ENCODE assay signal across 10 mouse cellular contexts in genomic region chr5:145084822-145085221, GRCm38 (mm10). TPM values are rescaled to one million over a fixed set of nuclear protein-coding genes. Genes with fewer than 3 reads are reported as not detected.
DNase-seq lines count a peak whose midpoint lies in the region; ATAC-seq and TF ChIP-seq lines count a peak whose summit lies in the region.
"Had no signal": no experiment of that assay in that cellular context is flagged by ENCODE, and none has a peak within 500 bp of the region (broad histone marks: within the 10 kb centered on the region; RNA-seq: fewer than 3 reads in every experiment).

No protein-coding gene starts in this region.

- no peak for DNase-seq in kidney, postnatal 4 days
- no peak for DNase-seq in cerebellum, adult 8-10 months
- no peak for DNase-seq in right cerebral cortex, adult 2 months (ENCODE audit: low spot score in 2 of 2)
- DNase-seq in right cerebral cortex, postnatal 25 days = no peak
- DNase-seq: embryo, embryonic 11 days; thymus, postnatal 25 days had no signal

- H3K27me3 ChIP-seq in kidney, embryonic 15.5 days = no peaks in the 10 kb centered on the region
- no peaks in the 10 kb centered on the region for H3K27me3 ChIP-seq in embryonic facial prominence, embryonic 13.5 days
- H3K27me3 ChIP-seq in intestine, embryonic 16.5 days (replicated peaks; ENCODE audit: control insufficient read depth, insufficient read depth, low read length) = no peaks in the 10 kb centered on the region
- no peaks in the 10 kb centered on the region for H3K27me3 ChIP-seq in myocyte (ENCODE audit: control insufficient read depth, insufficient read depth, insufficient read length)

- no peak for TF ChIP-seq POLR2A in myocyte (IDR thresholded peaks at IDR 0.05; ENCODE audit: insufficient read length, low read depth)

- no peak overlapping the region for H3ac ChIP-seq in myocyte (ENCODE audit: control insufficient read depth, insufficient read length)

- WGBS in kidney, embryonic 15.5 days = 66% methylated on average over 2 of the region's 2 CpGs
- WGBS in embryonic facial prominence, embryonic 13.5 days = 67% methylated on average over 2 of the region's 2 CpGs
- 59% methylated on average over 2 of the region's 2 CpGs for WGBS in intestine, embryonic 16.5 days

- H3K4me3 ChIP-seq in kidney, embryonic 15.5 days (replicated peaks) = peak overlapping the region; percentile 95
- peak overlapping the region; percentile 89 for H3K4me3 ChIP-seq in embryonic facial prominence, embryonic 13.5 days
- peak overlapping the region; percentile 89 for H3K4me3 ChIP-seq in intestine, embryonic 16.5 days (ENCODE audit: low read length)
- peak overlapping the region; percentile 77 for H3K4me3 ChIP-seq in myocyte

- no peaks in the 10 kb centered on the region for H3K9me3 ChIP-seq in kidney, embryonic 15.5 days (replicated peaks)
- H3K9me3 ChIP-seq in embryonic facial prominence, embryonic 13.5 days = no peaks in the 10 kb centered on the region
- no peaks in the 10 kb centered on the region for H3K9me3 ChIP-seq in intestine, embryonic 16.5 days (ENCODE audit: control insufficient read depth, low read length)

- H3K36me3 ChIP-seq in kidney, embryonic 15.5 days = peaks cover 21% of the 10 kb centered on the region; the same call in 1 of the 2 replicates
- peaks cover 21% of the 10 kb centered on the region; the same call in 1 of the 2 replicates for H3K36me3 ChIP-seq in embryonic facial prominence, embryonic 13.5 days
- no peaks in the 10 kb centered on the region for H3K36me3 ChIP-seq in intestine, embryonic 16.5 days (ENCODE audit: control insufficient read depth, insufficient read depth, low read length)
- no peaks in the 10 kb centered on the region for H3K36me3 ChIP-seq in myocyte (ENCODE audit: control insufficient read depth, insufficient read depth)

- peaks cover 15% of the 10 kb centered on the region for H3K4me1 ChIP-seq in kidney, embryonic 15.5 days
- peaks cover 10% of the 10 kb centered on the region for H3K4me1 ChIP-seq in embryonic facial prominence, embryonic 13.5 days
- H3K4me1 ChIP-seq in intestine, embryonic 16.5 days (ENCODE audit: control insufficient read depth, insufficient read depth, low read length) = peaks cover 8% of the 10 kb centered on the region; the same call in 1 of the 2 replicates

- H3K27ac ChIP-seq in kidney, embryonic 15.5 days = no peak overlapping the region
- no peak overlapping the region for H3K27ac ChIP-seq in embryonic facial prominence, embryonic 13.5 days
- H3K27ac ChIP-seq in intestine, embryonic 16.5 days (ENCODE audit: low read length) = no peak overlapping the region

- peaks cover 58% of the 10 kb centered on the region for H3K79me2 ChIP-seq in myocyte (ENCODE audit: control insufficient read depth, insufficient read depth)

- peak overlapping the region; percentile 99 for H3K9ac ChIP-seq in kidney, embryonic 15.5 days
- H3K9ac ChIP-seq in embryonic facial prominence, embryonic 13.5 days = peak overlapping the region; percentile 96
- H3K9ac ChIP-seq in intestine, embryonic 16.5 days (ENCODE audit: low read depth, low read length) = peak overlapping the region; percentile 96

- ATAC-seq in kidney, embryonic 15.5 days (replicated peaks; ENCODE audit: low FRiP score) = no peak
- ATAC-seq in embryonic facial prominence, embryonic 13.5 days (ENCODE audit: insufficient number of reproducible peaks, insufficient read depth, low FRiP score, low TSS enrichment, low read depth) = no peak
- ATAC-seq in intestine, embryonic 16.5 days = no peak

- H3K4me2 ChIP-seq in kidney, embryonic 15.5 days = peak overlapping the region; percentile 78
- peak overlapping the region; percentile 89 for H3K4me2 ChIP-seq in embryonic facial prominence, embryonic 13.5 days
- H3K4me2 ChIP-seq in intestine, embryonic 16.5 days (ENCODE audit: low read depth, low read length) = peak overlapping the region; percentile 90
- H3K4me2 ChIP-seq in myocyte (ENCODE audit: low read depth) = peak overlapping the region; percentile 81

TF ChIP-seq in myocyte, 11 proteins besides CTCF, POLR2A, EP300 and RAD21:
- TF ChIP-seq SRF (IDR thresholded peaks at IDR 0.05; ENCODE audit: control insufficient read depth, insufficient read length, low read depth) (no peak), MYOD1 (IDR thresholded peaks at IDR 0.05; ENCODE audit: control insufficient read depth in 1 of 3, insufficient read length in 2 of 3, low read depth in 2 of 3) (no peak), TCF12 (IDR thresholded peaks at IDR 0.05; ENCODE audit: insufficient read depth, poor library complexity, severe bottlenecking) (no peak), MAX (IDR thresholded peaks at IDR 0.05; ENCODE audit: low read depth) (no peak), TCF3 (IDR thresholded peaks at IDR 0.05; ENCODE audit: insufficient read length, low read depth) (no peak), MYOG (IDR thresholded peaks at IDR 0.05; ENCODE audit: control insufficient read depth in 1 of 3, insufficient read depth in 1 of 3, insufficient read length in 2 of 3, low read depth in 2 of 3) (no peak), REST (IDR thresholded peaks at IDR 0.05; ENCODE audit: insufficient read depth, insufficient read length) (no peak), USF1 (IDR thresholded peaks at IDR 0.05; ENCODE audit: low read depth) (no peak), E2F4 (IDR thresholded peaks at IDR 0.05; ENCODE audit: insufficient read depth) (no peak), POLR2AphosphoS2 (IDR thresholded peaks at IDR 0.05; ENCODE audit: insufficient read length, low read depth) (no peak), CEBPB (IDR thresholded peaks at IDR 0.05; ENCODE audit: insufficient read depth, poor library complexity, severe bottlenecking) (no peak)

RNA-seq across cellular contexts. Expression of gene Kpna7, which starts 1.0 kb away (rescaled TPM):
- not detected in 2 replicates for polyA plus RNA-seq in kidney, embryonic 15.5 days (2015; fragmentation: Nextera tagmentation; extraction: Ambion mirVana)
- not detected in 2 replicates for polyA plus RNA-seq in embryonic facial prominence, embryonic 13.5 days (2015; fragmentation: Nextera tagmentation; extraction: Ambion mirVana)
- polyA plus RNA-seq in intestine, embryonic 16.5 days (2015; fragmentation: Nextera tagmentation; extraction: Ambion mirVana) = 0.34 and 0.40 TPM in 2 replicates
- not detected for polyA plus RNA-seq in myocyte (2012; fragmentation: generic; extraction: Trizol)

RNA-seq across cellular contexts. Expression of gene Arpc1a, which starts 1.2 kb away (rescaled TPM):
- polyA plus RNA-seq in kidney, embryonic 15.5 days (2015; fragmentation: Nextera tagmentation; extraction: Ambion mirVana) = 138 and 140 TPM in 2 replicates
- polyA plus RNA-seq in embryonic facial prominence, embryonic 13.5 days (2015; fragmentation: Nextera tagmentation; extraction: Ambion mirVana) = 144 and 157 TPM in 2 replicates
- polyA plus RNA-seq in intestine, embryonic 16.5 days (2015; fragmentation: Nextera tagmentation; extraction: Ambion mirVana) = 138 and 141 TPM in 2 replicates
- 67.2 TPM for polyA plus RNA-seq in myocyte (2012; fragmentation: generic; extraction: Trizol)

RNA-seq across cellular contexts. Expression of gene Arpc1b, which starts 29.2 kb away (rescaled TPM):
- polyA plus RNA-seq in kidney, embryonic 15.5 days (2015; fragmentation: Nextera tagmentation; extraction: Ambion mirVana) = 294 and 313 TPM in 2 replicates
- polyA plus RNA-seq in embryonic facial prominence, embryonic 13.5 days (2015; fragmentation: Nextera tagmentation; extraction: Ambion mirVana) = 177 and 178 TPM in 2 replicates
- 701 and 703 TPM in 2 replicates for polyA plus RNA-seq in intestine, embryonic 16.5 days (2015; fragmentation: Nextera tagmentation; extraction: Ambion mirVana)
- polyA plus RNA-seq in myocyte (2012; fragmentation: generic; extraction: Trizol) = 482 TPM

RNA-seq across cellular contexts. Expression of gene 1700018F24Rik, which starts 42.0 kb away (rescaled TPM):
- polyA plus RNA-seq in kidney, embryonic 15.5 days (2015; fragmentation: Nextera tagmentation; extraction: Ambion mirVana) = not detected in 2 replicates
- not detected in 2 replicates for polyA plus RNA-seq in embryonic facial prominence, embryonic 13.5 days (2015; fragmentation: Nextera tagmentation; extraction: Ambion mirVana)
- polyA plus RNA-seq in intestine, embryonic 16.5 days (2015; fragmentation: Nextera tagmentation; extraction: Ambion mirVana) = not detected in 2 replicates
- polyA plus RNA-seq in myocyte (2012; fragmentation: generic; extraction: Trizol) = not detected

RNA-seq across cellular contexts. Expression of gene Gm4871, which starts 52.3 kb away (rescaled TPM):
- not detected in 2 replicates for polyA plus RNA-seq in kidney, embryonic 15.5 days (2015; fragmentation: Nextera tagmentation; extraction: Ambion mirVana)
- polyA plus RNA-seq in embryonic facial prominence, embryonic 13.5 days (2015; fragmentation: Nextera tagmentation; extraction: Ambion mirVana) = not detected in 2 replicates
- not detected in 2 replicates for polyA plus RNA-seq in intestine, embryonic 16.5 days (2015; fragmentation: Nextera tagmentation; extraction: Ambion mirVana)
- not detected for polyA plus RNA-seq in myocyte (2012; fragmentation: generic; extraction: Trizol)
